Mouse (Mus musculus): Measurements from ENCODE around the gene Acsm3. TPM values are rescaled to one million over a fixed set of nuclear protein-coding genes. Genes with fewer than 3 reads are reported as not detected.
"Not testable (repeated sequence)": the region's sequence is repeated elsewhere in the genome, so short reads cannot be mapped to it uniquely, and the experiment has no call there.

The Acsm3 gene
- total RNA-seq (2021) = under 1 TPM; 0.46 to 0.59 TPM
- long read RNA-seq, experiment 1 = 0 reads
- long read RNA-seq, experiment 2 = 0 reads

DNA sequence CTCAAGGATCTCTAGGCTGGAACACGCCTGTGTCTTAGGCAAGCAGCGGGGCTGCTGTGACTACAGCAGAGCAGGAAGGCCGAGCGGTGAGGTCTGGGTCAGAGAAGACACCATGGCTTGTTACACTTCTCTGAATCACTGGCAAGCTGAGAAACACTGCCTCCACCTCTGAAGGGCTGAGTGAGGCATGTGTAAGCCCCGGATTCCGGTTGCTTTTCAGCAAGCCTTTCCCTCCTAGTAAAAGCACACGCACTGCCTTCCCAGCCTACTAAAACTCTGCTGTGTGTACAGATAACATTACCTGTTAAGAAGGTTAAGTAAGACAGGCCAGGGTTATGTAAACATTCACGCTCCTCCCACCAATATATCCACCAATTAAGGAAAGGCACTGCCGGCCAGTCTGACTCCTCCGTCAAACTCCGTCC lies at the start of gene Acsm3:
TSS of gene Acsm3 (plus strand) at position 397 of the 425 bp plus-strand sequence.
- DNase-seq (ENCODE audit: low spot score) = no peak

- DNase-seq (ENCODE audit: low spot score) = no peak
Observed at GRCm38 (mm10) chr7:119714111-119714510, 46.6 kb upstream of the Acsm3 start.

DNA sequence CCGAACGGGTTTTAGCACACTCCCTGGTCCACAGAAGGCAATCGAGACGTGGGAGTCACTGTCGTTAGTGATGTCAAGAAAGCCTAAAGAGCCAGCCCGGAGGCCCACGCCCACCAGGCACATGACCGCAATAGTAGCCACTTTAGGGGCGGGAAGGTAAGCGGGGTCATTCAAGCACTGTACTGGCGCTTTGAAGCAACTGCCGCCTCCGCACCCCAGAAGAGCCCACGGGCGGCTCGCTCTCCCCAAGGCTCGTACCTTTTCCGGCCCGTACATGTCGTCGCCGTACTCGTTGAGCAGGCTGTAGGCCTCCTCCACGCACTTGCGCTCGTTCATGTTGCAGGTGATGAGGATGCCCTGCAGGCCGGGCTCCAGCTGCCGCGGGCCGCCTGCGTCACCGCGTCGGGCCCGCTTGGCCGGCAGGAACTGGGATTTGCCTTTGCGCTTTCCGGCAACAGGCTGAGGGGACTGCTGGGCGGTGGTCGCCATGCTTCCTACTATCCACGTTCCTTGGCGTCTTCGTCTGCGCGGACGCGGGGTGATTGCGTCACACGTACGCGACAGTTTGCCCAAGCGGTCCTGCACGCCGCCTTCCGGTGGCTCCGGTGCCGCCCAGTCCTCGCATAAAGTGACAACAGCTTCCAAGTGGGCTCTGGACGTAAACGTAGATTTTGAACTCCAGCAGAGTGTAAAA lies 40.3 kb upstream of the Acsm3 start, which contains the start of gene Thumpd1:
TSS of gene Thumpd1 (minus strand) at position 546 of the 694 bp plus-strand sequence.
- peak; percentile 93 for DNase-seq (ENCODE audit: low spot score)

DNA sequence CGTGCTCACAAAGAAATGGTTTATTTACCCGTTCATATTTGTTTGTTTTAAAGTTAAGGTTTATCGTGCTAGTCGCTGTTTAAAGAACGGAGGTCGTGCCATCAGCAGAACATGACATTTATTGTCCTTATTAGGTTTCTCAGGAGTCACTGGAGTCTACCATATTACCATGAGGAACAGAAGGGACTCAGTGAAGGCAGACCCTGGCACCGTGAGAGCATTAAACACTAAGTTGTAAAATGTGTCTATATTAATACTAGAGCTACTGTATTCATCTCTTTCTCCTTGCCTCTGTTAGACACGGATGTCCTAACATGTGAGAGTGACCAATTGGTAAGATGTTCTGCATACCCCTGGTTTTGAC lies 39.8 kb upstream of the Acsm3 start:
- peak; percentile 5 for DNase-seq (ENCODE audit: low spot score)

DNA sequence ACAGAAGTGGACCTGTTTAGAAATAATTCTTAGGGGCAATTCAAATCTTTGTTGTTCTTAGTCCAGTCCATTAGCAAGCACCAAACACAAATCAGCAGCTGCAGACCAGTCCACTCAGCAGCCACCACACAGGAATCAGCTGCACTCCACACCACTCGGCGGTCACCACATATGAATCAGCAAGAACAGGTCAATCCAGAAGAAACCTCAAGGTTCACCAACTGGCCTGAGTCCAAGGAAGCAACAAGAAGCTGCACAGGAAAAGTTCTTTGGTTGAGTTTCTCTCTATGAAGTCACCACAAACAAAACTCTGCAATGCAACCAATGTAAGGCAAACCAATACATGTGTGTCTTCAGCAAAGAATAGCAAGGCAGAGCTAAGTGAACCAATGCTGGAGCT lies 33.1 kb upstream of the Acsm3 start:
- no peak for DNase-seq (ENCODE audit: low spot score)

- DNase-seq (ENCODE audit: low spot score) = not testable (repeated sequence)
Observed at GRCm38 (mm10) chr7:119731262-119731661, 29.5 kb upstream of the Acsm3 start.

GRCm38 (mm10) chr7:119738877-119739276 lies 21.8 kb upstream of the Acsm3 start:
- DNase-seq (ENCODE audit: low spot score) = no peak

- DNase-seq (ENCODE audit: low spot score) = not testable (repeated sequence)
Observed at GRCm38 (mm10) chr7:119739798-119740468, 20.8 kb upstream of the Acsm3 start.

DNA sequence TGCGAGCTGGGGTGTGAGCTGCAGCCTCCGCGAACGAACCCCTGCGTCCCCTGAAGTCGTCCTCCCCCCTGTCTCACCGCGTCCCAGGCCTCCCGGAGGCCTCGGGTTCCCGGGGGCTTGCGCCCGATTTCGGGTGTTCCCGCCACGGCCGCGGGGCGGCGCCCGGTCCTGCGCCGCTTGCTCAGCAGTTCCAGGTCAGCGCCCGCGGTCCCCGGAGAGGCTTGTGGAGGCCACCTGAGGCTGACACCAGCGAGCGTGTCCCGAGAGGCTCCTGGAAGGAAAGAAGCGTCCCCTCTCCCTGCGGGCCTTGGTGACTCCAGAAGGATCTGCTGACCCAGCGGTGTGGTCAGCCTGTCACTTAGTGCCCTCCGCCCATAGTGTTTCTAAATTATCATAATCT lies 16.4 kb upstream of the Acsm3 start:
- DNase-seq (ENCODE audit: low spot score) = no peak

GRCm38 (mm10) chr7:119745869-119746268 lies 14.9 kb upstream of the Acsm3 start:
- DNase-seq (ENCODE audit: low spot score) = no peak

- DNase-seq (ENCODE audit: low spot score) = no peak
Observed at GRCm38 (mm10) chr7:119748761-119749160, 12.0 kb upstream of the Acsm3 start.

DNA sequence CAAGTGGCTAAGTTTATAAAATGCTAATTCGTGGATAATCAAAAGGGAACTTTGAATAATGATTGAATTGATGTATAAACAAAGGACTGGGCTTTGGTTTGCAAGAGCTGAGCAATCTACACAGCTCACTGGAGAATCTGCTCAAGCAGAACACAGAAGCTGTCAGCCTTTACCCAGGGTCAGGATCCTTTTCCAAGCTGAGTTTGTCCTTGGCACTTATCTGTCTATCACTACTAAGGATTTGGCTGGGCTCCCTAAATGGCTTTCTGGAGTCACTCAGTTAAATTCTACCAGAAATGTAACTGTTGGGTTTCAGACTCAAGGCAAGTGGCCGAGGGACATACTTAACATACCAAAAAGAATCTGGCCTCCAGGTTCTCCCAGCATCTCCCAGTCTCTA lies 10.8 kb upstream of the Acsm3 start:
- no peak for DNase-seq (ENCODE audit: low spot score)

- no peak for DNase-seq (ENCODE audit: low spot score)
Observed at GRCm38 (mm10) chr7:119753696-119754095, 7.0 kb upstream of the Acsm3 start.

DNA sequence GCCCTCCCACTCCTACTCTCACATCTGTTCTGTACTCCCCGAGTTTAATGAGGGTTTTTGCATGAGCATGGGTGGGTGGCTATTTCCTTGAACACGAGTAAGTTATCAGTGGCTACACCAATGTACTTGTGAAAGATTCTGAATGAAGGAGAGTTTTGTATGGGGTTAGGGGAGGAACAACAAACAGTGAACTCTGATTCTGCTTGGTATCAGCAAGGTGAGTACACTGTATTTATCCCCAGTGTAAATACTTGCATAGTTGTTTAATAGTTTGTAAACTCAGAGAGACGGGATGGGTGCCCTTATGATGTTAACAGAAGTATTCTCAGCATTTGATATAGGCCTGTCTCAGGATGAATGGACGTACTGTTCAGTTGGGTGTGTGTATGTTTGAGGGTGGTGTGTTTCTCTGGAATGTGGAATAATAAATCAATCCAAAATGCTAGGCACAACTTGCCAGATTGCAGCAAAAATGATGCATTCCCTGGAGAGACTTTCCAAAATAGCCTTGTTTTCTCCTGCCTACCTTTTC lies 1.5 kb downstream of the Acsm3 start:
- no peak for DNase-seq (ENCODE audit: low spot score)

GRCm38 (mm10) chr7:119764377-119764776 lies 3.7 kb downstream of the Acsm3 start:
- no peak for DNase-seq (ENCODE audit: low spot score)

- no peak for DNase-seq (ENCODE audit: low spot score)
Observed at GRCm38 (mm10) chr7:119766996-119767395, 6.3 kb downstream of the Acsm3 start.

- DNase-seq (ENCODE audit: low spot score) = no peak
Observed at GRCm38 (mm10) chr7:119769895-119770294, 9.2 kb downstream of the Acsm3 start.

DNA sequence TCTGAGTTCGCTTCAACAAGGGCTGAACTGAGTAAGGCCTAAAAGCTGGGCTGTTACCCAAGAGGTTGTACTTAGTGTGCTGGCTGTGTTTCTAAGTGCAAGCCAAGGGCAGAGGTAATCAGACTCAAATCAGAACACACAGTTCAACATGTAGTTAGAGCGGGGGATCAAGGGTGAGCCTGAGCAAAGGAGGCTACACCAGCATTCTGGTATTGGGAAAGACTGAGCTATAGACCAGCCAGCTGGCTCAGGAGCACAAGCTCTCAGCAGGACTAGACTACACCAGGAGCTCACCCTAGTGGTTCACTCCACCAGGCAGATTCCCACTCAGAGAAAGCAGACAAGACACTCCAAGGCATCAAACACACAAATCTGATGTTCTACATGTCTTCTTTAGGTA lies 22.7 kb downstream of the Acsm3 start:
- peak; percentile 27 for DNase-seq (ENCODE audit: low spot score)

DNA sequence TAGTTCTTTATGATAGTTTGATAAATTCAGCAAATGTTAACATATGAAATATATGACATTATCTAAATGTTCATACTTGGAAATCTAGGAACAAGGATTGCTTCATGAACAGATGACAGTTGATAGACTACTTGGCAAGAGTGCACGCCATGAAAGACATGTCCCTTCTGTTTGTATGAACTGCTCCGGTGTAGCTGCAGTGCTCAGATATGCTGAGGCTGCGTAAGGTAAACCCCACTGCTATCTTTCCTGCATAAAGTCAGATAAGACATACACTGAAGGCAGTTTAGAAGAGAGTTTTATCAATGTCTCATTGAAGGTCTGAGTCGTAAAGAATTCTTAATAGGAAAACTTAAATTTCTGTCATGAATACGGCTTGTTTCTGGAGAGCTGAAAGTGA lies 24.2 kb downstream of the Acsm3 start:
- no peak for DNase-seq (ENCODE audit: low spot score)

DNA sequence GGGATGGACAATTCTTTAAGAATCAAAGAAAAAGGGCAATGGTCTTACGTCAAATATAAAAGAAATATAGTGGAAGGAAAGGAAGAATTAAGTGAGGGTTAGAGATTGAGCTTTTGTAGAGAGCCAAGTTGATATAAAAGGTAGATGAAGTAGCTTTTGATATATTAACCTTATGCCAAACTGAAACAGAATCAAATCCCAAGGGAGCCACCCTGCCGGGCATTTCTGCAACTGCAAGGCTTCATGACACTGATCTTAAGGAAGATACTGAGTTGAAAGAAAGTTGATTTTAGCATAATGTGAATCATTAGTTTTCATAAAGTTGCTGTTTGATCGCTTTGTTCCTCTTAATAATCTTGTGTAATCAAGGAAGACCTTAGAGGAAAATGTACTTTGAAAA lies 28.3 kb downstream of the Acsm3 start:
- no peak for DNase-seq (ENCODE audit: low spot score)

- peak; percentile 76 for DNase-seq (ENCODE audit: low spot score)
Observed at GRCm38 (mm10) chr7:119793586-119794250, 33.0 kb downstream of the Acsm3 start, which contains the start of the genes Rexo5 and Eri2. Rexo5 (plus strand) TSS chr7:119794006. Eri2 (minus strand) TSS chr7:119794058.

DNA sequence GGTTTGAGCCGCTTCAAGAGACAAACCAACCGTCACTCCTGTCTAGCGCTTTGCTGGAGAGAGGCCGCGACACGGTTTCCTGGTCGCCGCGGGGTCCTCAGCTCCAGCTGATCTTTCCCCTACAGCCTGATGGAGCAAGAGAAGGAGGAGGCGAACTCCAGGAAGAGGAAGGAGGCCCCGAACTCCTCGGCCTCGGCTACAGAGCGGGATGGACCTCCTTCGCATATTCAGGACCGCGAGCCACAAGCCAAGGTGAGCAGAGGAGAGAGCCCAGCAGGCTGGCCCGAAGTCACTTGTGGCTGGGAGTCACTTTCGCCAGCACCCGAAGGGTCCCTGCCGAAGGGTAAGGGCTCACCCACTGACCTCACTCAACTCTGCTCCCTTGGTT lies 33.5 kb downstream of the Acsm3 start:
- no peak for DNase-seq (ENCODE audit: low spot score)

All from gastrocnemius, adult 18-20 months (tissue).